Mouse (Mus musculus): ENCODE data around the gene Btnl6.
A peak's percentile ranks its signal among the peaks of the same experiment; 100 is the strongest.
"Not testable (repeated sequence)": the region's sequence is repeated elsewhere in the genome, so short reads cannot be mapped to it uniquely, and the experiment has no call there.

The Btnl6 gene

DNA sequence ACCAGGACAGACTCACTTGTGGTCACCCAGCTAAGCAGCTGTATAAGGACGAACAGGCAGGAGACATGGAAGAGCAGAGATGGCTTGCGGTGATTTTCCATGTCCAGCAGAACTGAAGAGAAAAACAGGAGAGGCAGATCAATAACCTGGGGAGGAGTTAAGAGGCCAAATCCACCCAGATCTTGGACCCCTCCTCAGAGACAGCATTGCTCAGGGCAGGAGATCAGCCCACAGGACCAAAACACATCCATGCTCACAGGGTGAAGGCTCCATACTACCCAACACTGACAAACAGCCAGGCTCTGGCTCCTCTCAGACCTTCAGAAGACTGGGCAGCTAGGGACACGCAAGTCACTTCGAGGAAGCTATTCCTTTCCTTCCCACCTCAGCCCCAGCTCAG is at the start of gene Btnl6:
Gene Btnl6 (minus strand): TSS at position 101 of the 400 bp plus-strand sequence.
- no peak for DNase-seq (ENCODE audit: inconsistent age in 2 of 2, low spot score in 1 of 2)

DNA sequence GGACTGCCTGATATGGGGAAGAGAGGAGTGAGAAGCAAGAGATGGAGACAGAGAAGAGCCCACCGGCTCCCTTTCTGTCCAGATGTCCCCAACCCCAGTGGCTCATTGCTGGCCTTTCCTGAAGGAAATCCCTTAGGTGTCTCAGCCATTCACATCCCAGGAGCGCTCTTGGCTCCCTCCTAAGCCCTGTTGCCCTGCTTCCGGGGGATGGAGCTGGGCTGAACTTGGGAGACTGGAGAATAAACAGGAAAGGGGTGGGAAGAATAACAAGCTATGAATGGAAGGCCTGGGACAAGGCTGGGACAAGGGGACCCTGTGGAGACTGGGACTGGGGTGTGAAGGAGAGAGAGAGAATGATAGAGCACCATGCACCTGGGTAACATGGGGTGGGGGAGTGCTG is 47.6 kb upstream of the Btnl6 start:
- peak; percentile 44 to 65 for DNase-seq (ENCODE audit: inconsistent age in 2 of 2, low spot score in 1 of 2)

DNA sequence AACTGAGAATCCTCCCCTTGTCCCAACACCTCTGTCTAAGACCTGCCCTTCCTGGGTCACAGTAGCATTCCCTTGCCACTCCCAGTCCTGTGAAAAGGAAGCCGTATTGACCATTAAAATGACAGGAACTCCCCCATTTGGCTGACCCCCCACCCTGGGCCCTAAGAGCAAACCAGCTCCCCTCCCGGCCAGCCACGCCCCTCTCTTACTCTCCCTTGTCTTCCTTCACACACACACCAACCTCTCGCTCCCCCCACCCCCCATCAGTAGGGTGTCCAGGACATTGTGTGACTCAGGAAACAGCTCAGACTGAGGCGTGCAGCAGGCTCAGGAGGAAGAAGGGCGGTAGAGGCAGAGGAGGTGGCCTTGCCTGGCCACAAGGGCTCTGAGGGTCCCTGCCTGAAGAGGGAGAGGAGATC is 46.9 kb upstream of the Btnl6 start, which contains the start of gene Notch4:
Gene Notch4 (plus strand): TSS at position 266 of the 419 bp plus-strand sequence.
- DNase-seq (ENCODE audit: inconsistent age in 2 of 2, low spot score in 1 of 2): peak; percentile 69 to 70

DNA sequence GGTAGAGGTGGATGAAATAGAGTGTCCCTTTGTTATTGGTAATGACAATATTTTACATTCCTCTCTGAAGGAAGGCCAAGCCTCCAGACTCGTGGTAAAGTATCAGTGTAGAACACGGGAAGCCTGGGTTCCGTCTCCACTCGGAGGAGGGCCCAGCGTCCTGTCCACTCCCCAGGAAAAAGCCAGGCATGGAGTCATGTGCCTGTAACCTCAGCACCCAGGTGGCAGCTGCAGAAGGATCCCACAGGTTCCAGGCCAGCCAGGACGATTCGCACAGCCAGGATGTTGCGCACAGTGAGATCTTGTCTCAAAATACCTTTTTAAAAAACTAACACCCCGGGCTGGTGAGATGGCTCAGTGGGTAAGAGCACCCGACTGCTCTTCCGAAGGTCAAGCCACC is 46.2 kb upstream of the Btnl6 start:
- no peak for DNase-seq (ENCODE audit: inconsistent age in 2 of 2, low spot score in 1 of 2)

DNA sequence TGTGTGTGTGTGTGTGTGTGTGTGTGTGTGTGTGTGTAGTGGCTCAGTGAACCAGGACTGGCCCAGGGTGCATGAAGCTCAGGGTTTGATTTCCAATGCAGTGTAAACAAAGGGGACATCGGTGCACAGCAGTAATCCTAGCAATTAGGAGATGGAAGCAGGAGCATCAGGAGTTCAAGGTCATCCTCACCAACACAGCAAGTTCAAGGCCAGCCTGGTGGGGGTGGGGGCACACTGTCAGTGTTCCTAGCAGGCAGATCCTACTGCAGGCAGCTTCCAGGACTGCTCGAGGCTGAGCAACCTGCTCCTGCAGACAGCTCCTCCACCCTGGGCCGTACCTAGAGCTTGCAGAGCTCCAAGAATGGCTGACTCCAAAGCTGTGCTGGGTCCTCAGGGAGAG is 45.4 kb upstream of the Btnl6 start:
- no peak for DNase-seq (ENCODE audit: inconsistent age in 2 of 2, low spot score in 1 of 2)

DNA sequence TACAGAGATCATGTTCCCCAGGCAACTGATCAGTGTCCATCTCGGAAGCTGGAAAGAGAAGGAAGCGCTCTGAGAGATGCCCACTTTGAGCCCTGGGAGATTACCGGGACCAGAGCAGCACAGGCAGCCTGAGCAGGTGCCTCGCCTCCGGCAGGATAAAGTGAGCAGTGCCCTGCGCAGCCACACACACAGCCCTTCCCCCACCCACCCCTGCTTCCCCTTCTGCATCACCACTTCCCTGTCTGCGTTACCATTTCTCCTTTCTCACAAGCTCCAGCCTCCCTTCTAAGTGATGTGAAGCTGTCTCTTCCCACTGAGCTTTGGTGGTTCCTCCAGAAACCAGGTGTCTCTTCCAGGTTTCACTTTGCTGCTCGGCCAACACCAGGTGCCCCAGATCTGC is 44.0 kb upstream of the Btnl6 start:
- no peak for DNase-seq (ENCODE audit: inconsistent age in 2 of 2, low spot score in 1 of 2)

DNA sequence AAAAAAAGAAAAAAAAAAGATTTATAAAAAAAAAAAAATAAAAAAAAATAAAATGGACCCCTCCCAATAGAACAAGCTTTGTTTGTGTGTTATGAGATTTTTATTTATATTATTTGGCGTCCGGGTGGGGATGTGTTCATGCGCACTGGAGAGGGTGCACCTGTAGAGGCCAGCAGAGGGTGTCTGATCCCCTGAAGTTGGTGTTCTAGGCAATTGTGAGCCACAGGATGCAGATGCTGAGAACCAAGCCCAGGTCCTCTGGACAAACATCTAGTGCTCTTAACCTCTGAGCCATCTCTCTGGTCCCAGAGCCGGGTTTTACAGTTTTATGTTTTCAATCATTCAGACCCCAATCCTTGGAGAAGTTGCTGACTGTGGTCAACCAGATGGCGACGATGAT is 43.3 kb upstream of the Btnl6 start:
- no peak for DNase-seq (ENCODE audit: inconsistent age in 2 of 2, low spot score in 1 of 2)

DNA sequence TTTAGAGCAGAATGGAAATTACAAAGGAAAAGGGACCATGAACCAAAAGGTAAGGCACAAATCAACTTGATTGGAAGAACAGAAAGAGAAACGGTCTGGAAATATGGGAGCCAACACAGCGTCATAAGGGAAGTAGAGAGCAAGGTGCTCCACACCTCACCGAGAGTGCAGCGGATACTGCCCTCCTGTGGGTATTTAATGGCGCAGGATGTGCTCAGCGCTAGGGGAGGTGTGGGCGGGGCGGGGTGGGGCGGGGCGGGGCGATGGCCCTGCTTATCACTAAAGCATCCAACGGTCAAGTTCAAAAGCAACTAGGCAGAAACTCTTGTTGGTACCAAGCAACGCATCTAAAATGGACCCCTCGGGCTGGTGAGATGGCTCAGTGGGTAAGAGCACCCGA is 42.7 kb upstream of the Btnl6 start:
- DNase-seq (ENCODE audit: inconsistent age in 2 of 2, low spot score in 1 of 2): no peak

DNA sequence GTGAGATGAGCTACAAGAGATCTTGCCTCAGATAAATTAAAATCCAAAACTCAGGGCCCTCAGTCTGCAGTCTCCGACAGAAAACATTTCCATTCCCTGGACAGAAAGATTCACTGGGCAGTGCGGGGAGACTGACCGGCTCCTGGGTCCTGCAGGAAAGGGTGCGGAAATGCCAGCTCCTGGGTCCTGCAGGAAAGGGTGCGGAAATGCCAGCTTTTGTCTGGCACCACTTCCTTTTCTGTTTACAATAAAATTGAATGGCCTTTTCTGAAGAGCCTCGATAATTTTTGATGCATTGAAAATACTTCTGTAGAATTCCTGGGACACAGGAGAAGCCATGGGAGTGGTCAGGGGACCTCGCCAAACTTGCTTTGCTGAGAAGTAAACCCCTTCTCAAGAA is 42.0 kb upstream of the Btnl6 start:
- no peak for DNase-seq (ENCODE audit: inconsistent age in 2 of 2, low spot score in 1 of 2)

DNA sequence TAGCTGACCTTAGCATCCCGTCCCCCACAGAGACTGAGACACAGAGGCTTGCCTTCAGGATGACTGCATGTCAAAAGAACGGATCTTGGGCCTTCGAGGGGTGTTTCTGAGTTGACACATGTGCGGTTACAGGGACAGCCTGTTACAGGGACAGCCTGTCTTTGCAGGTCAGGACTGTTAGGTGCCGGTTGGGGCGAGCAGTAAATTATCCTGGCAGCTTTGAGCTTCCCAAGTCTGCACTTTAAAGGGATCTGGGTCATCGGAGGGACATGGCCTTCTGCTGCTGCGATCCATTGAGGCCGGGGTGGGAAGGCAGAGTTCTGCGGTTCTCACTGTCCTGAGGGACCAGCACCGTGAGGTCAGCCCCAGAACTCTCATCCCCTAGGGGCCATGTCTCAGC is 40.3 kb upstream of the Btnl6 start:
- peak; percentile 33 to 68 for DNase-seq (ENCODE audit: inconsistent age in 2 of 2, low spot score in 1 of 2)

DNA sequence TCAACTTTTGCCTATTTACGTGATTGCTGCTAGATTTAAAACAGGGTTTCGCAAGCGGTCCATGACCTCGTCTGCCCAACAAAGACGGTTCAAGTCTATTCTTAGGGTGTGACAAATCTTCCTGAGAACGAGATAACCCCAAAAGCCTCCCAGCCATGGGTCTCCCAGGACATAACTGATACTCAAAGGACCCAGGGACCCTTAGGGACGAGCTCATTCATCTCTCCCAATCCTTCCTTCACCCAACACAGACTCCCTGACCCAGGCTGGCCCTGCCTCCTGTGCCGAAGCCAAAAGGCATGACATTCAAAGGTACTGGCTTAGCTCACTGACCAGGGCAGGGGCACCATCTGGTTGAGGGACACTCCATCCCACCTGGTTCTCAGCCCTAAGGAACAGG is 39.3 kb upstream of the Btnl6 start:
- DNase-seq (ENCODE audit: inconsistent age in 2 of 2, low spot score in 1 of 2): peak in 1 of 2 experiments; percentile 63

DNA sequence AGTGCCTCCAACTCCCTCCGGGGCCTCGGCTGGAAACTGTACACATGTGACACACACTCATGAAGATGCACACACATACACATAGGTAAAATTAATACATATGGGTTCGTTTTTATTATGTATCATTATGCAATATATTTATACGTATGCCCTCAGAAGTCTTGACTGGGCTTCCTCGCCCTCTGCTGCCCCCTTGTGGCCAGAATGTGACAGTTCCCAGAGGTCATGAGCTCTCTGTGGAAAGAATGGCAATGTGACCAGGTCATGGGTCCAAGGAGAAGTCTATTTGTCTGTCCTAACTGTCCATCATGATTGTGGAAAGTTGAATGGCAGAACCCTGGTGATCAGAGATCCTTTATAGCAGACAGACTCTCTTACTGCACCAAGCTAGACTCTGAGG is 38.3 kb upstream of the Btnl6 start:
- DNase-seq (ENCODE audit: inconsistent age in 2 of 2, low spot score in 1 of 2): peak; percentile 78 to 94

DNA sequence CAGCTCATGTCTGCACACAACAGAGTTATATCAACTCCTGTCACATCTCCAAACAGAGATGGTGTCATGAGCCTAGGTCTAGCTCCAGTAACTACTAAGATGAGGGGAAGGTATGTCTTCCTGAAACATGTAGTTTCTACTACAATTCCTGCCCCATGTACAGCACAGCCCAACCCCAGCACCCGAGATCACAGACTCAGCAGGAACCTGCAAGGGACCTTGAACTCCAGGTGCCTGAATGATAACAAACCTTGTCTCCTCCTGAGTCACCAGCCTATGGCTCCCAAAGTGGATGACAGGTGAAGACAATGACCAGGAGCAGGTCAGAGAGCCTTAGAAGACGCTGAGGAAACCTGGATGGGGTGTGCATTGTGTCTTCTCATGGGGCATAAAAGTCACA is 32.7 kb upstream of the Btnl6 start:
- DNase-seq (ENCODE audit: inconsistent age in 2 of 2, low spot score in 1 of 2): no peak

DNA sequence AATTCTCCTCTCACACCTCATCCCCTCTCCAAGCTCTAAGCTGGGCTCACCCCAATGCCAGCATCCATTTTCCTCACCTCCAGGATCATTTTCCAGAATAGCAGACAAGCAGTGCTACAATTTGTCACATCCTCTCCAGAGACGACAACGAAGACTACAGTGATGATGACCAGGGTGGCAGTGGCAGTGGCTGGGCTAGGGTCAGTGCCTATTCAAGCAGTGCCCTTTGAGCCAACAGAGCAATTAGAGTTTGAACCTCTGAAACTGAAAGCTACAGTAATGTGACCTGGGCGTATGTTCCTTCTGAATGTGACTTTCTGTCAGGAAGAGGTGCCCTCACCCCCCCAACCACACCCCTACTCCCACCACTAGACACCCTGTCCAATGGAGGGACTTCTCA is 32.0 kb upstream of the Btnl6 start:
- DNase-seq (ENCODE audit: inconsistent age in 2 of 2, low spot score in 1 of 2): no peak

DNA sequence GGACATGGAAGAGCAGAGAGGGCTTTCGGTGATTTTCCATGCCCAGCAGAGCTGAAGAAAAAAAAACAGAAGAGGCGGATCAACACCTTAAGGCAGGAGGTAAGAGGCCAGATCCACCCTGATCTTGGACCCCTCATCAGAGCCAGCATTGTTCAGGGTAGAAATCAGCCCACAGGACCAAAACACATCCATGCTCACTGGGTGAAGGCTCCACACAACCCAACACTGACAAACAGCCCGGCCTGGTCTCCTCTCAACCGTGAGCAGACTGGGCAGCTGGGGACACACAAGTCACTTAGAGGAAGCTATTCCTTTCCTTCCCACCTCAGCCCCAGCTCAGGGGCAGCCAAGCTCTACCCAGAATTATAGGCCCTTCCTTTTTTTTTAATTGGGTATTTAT is 30.4 kb upstream of the Btnl6 start:
- DNase-seq (ENCODE audit: inconsistent age in 2 of 2, low spot score in 1 of 2): no peak

DNA sequence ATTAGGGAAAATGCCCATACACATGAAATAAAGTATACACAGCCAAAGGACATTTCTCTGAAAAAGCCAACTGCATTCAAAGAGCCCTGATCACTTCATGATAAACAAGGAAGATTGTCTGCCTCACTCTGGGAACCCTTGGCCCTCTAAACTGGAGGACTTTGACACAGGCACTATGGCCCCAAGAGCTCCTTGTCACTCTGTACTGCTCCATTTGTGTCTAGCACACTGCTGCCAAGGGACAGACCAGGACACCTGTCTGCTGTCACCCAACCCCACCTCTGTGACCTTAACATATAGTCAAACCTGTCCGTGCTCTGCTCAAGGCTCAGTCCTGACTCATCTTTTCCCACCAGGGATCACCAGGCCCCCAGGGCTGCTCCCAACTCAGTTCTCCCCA is 29.6 kb upstream of the Btnl6 start:
- DNase-seq (ENCODE audit: inconsistent age in 2 of 2, low spot score in 1 of 2): no peak

DNA sequence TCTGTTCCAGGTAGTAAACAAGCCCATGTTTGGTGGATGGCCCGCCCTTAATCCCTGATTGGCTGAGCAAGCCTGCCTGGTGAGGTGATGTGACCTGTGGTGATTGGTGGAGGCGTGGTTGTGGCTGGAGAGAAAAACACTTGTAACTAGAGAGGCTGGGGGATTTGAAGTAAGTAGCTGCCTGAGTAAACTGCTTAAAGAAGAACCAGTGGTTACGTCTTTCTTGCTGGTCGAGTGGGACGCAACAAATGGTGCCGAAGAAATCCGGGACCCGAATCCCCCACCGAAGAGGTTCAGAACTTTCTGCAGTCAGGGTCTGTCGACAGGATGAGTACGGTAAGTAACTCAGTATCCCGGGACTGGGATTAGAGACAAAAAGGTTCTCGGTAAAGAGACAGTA is 26.4 kb upstream of the Btnl6 start:
- DNase-seq (ENCODE audit: inconsistent age in 2 of 2, low spot score in 1 of 2): peak in 1 of 2 experiments; percentile 14

DNA sequence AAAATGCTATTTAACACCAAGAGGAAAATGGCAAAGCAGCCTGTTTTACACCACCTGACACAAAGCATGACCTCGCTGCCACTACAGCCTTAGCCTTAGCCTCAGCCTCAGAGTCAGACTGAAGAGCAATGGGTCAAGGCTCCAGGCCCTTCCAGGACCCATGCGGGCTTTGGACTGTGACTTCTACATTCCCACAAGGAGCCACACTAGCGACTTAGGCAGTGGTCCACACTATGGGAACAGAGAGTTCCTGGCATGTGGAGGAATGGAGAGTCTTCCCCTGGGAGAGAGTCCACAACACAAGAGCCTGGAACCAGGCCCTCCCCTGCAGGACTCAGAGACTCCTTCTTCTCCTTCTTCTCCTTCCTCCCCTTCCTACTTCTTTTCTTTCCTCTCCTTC is 15.5 kb upstream of the Btnl6 start:
- no peak for DNase-seq (ENCODE audit: inconsistent age in 2 of 2, low spot score in 1 of 2)

DNA sequence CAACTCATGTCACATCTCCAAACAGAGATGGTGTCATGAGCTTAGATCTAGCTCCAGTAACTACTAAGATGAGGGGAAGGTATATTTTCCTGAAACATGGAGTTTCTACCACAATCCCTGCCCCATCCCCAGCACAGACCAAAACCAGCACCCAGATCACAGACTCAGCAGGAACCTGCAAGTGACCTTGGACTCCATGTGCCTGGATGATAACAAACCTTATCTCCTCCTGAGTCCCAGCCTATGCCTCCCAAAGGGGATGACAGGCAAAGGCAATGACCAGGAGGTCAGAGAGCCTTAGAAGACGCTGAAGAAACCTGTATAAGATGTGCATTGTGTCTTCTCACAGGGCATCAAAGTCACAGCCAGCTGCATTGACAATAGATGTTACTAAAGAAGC is 1.8 kb upstream of the Btnl6 start:
- DNase-seq (ENCODE audit: inconsistent age in 2 of 2, low spot score in 1 of 2): no peak

DNA sequence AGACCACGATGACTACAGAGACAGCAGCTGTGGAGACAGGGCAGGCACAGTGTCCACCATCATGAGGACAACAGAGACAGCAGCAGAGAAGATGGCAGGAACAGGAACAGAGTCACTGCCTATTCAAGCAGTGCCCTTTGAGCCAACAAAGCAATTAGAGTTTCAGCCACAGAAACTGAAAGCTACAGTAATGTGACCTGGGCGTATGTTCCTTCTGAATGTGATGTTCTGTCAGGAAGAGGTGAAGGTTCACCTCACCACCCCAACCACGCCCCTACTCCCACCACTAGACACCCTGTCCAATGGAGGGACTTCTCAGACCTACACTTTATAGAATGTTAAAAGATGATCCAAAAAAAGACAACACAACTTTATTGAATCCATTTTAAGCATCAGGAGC is 1.4 kb upstream of the Btnl6 start:
- not testable (repeated sequence) for DNase-seq (ENCODE audit: inconsistent age in 2 of 2, low spot score in 1 of 2)

DNA sequence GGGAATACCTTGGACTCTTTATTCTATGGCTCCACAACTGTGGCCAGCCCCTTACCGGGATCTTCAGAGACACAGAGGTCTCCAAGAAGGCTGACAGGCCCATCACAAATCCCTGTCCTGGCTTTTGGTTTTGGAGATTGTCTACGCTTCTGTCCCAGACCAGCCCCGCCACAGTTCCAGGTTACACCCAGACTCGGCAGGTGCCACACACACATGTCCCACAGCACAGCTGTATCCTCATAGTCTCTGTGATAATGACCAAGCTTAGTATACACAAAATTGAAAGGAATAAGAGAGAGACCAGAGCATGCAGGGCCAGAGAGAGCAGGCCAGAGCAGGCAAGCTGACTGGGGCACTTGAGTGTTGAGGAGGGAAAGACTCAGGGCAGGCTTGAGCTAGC is 643 bp upstream of the Btnl6 start:
- DNase-seq (ENCODE audit: inconsistent age in 2 of 2, low spot score in 1 of 2): no peak

DNA sequence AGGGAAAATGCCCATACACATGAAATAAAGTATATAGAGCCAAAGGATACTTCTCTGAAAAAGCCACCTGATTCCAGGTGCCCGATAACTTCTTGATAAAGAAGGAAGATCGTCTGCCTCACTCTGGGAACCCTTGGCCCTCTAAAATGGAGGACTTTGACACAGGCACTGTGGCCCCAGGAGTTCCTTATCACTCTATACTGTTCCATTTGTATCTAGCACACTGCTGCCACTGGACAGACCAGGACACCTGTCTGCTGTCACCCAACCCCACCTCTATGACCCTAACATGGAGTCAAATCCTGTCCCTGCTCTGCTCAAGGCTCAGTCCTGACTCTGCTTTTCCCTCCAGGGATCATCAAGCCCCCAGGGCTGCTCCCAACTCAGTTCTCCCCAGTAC is 638 bp downstream of the Btnl6 start:
- no peak for DNase-seq (ENCODE audit: inconsistent age in 2 of 2, low spot score in 1 of 2)

DNA sequence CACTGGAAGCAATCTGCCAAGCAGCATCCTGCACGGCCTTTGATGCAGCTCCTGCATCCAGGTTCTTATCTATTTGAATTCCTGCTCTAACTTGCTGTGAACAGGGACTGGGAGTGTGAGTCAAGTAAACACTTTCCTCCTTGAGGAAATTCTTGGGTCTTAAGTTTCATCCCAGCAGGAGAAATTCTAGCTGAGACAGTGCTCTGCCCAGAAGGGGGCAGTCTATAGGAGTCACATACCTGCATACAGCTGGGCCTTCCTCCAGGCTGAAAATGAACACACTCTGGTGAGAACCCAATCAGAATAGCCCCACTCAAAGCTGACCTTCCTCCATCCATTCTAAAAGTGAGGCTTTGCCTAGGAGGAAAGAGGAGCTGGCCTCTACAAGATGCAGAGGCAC is 5.4 kb downstream of the Btnl6 start:
- DNase-seq (ENCODE audit: inconsistent age in 2 of 2, low spot score in 1 of 2): not testable (repeated sequence)

DNA sequence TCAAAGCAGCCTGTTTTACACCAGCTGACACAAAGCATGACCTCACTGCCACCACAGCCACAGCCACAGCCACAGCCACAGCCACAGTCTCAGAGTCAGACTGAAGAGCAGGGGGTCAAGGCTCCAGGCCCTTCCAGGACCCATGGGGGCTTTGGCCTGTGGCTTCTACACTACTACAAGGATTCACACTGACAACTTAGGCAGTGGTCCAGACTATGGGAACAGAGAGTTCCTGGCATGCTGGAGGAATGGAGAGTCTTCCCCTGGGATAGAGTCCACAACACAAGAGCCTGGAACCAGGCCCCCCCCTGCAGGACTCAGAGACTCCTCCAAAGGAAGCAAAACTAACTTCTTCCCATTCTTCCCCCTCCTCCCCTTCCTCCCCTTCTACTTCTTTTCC is 9.6 kb downstream of the Btnl6 start:
- DNase-seq (ENCODE audit: inconsistent age in 2 of 2, low spot score in 1 of 2): no peak
